Comparison of ENCODE assay signal across 8 mouse cellular contexts in genomic region chr16:5406711-5407110, GRCm38 (mm10).
DNase-seq lines count a peak whose midpoint lies in the region; ATAC-seq and TF ChIP-seq lines count a peak whose summit lies in the region.
"Had no signal": no experiment of that assay in that cellular context is flagged by ENCODE, and none has a peak within 500 bp of the region (broad histone marks: within the 10 kb centered on the region; RNA-seq: fewer than 3 reads in every experiment).

No protein-coding gene starts in this region.

- H3K79me3 ChIP-seq in C2C12 (ENCODE audit: low read depth): no peaks in the 10 kb centered on the region

- peak; percentile 1 for TF ChIP-seq CTCF in C2C12 (IDR thresholded peaks at IDR 0.05; ENCODE audit: control insufficient read depth, insufficient read depth, insufficient read length)
- TF ChIP-seq CTCF in lung, embryonic 14.5 days (IDR thresholded peaks at IDR 0.05; ENCODE audit: low read depth): peak; percentile 76

- H3ac ChIP-seq in C2C12 (ENCODE audit: control insufficient read depth, insufficient read length, low read depth): no peak overlapping the region

- H3K4me3 ChIP-seq in C2C12 (ENCODE audit: insufficient read depth, poor library complexity, severe bottlenecking): no peak overlapping the region
- no peak overlapping the region for H3K4me3 ChIP-seq in lung, embryonic 14.5 days (ENCODE audit: low read depth, low read length)
- H3K4me3 ChIP-seq: hindbrain, embryonic 15.5 days had no signal

- ATAC-seq in lung, embryonic 14.5 days (ENCODE audit: insufficient read depth): no peak

- peak; percentile 48 for DNase-seq in 3T3-L1 (ENCODE audit: low read depth, low spot score)
- DNase-seq in brain, adult 2 months (ENCODE audit: low read depth, low spot score): peak; percentile 76
- peak; percentile 52 to 60 for DNase-seq in frontal cortex, postnatal 36 days (ENCODE audit: low spot score in 2 of 2)
- DNase-seq in kidney, postnatal 25 days: peak; percentile 70 to 84
- peak; percentile 83 for DNase-seq in lung, embryonic 14.5 days
- DNase-seq in right cerebral cortex, postnatal 4 days: peak; percentile 71

- no peaks in the 10 kb centered on the region for H3K9me3 ChIP-seq in lung, embryonic 14.5 days (ENCODE audit: low read depth, low read length)
- H3K9me3 ChIP-seq: hindbrain, embryonic 15.5 days had no signal

- no peak overlapping the region for H3K9ac ChIP-seq in lung, embryonic 14.5 days
- H3K9ac ChIP-seq: hindbrain, embryonic 15.5 days had no signal

- no peak overlapping the region for H3K4me2 ChIP-seq in lung, embryonic 14.5 days
- H3K4me2 ChIP-seq: hindbrain, embryonic 15.5 days had no signal

- no peaks in the 10 kb centered on the region for H3K4me1 ChIP-seq in lung, embryonic 14.5 days (ENCODE audit: insufficient read depth)
- H3K4me1 ChIP-seq: hindbrain, embryonic 15.5 days had no signal

- no peaks in the 10 kb centered on the region for H3K27me3 ChIP-seq in C2C12 (ENCODE audit: control insufficient read depth, insufficient read depth, insufficient read length)
- H3K27me3 ChIP-seq in lung, embryonic 14.5 days (ENCODE audit: insufficient read depth, low read length): no peaks in the 10 kb centered on the region
- H3K27me3 ChIP-seq: hindbrain, embryonic 15.5 days had no signal

- H3K27ac ChIP-seq in lung, embryonic 14.5 days (ENCODE audit: low read depth): no peak overlapping the region
- H3K27ac ChIP-seq: hindbrain, embryonic 15.5 days had no signal

- 6% methylated on average over 11 of the region's 11 CpGs for WGBS in lung, embryonic 14.5 days

- no peaks in the 10 kb centered on the region for H3K36me3 ChIP-seq in C2C12 (ENCODE audit: control insufficient read depth, insufficient read depth)
- no peaks in the 10 kb centered on the region for H3K36me3 ChIP-seq in lung, embryonic 14.5 days (ENCODE audit: insufficient read depth)
- H3K36me3 ChIP-seq: hindbrain, embryonic 15.5 days had no signal

- H3K79me2 ChIP-seq in C2C12 (ENCODE audit: control insufficient read depth, insufficient read depth): no peaks in the 10 kb centered on the region

TF ChIP-seq in C2C12, 6 proteins besides CTCF, POLR2A, EP300 and RAD21:
- no peak for TF ChIP-seq FOSL1 (IDR thresholded peaks at IDR 0.05; ENCODE audit: insufficient read depth, low read length, poor library complexity, severe bottlenecking)
- no peak for TF ChIP-seq MYOG (IDR thresholded peaks at IDR 0.05; ENCODE audit: control insufficient read depth, extremely low read depth, insufficient read length)
TF ChIP-seq in C2C12: peak in this region for 0.
